Mouse (Mus musculus) ovary, adult 2 months (tissue): Measurements from ENCODE around the gene Apoa1. TPM values are rescaled to one million over a fixed set of nuclear protein-coding genes. Genes with fewer than 3 reads are reported as not detected.

Experiments used
- polyA plus RNA-seq: library from polyadenylated mRNA; depleted of rRNA; stranded (reverse); fragments of >200 nt; gene quantifications from 2 replicates; pipeline ENCODE4 v1.2.3, GENCODE M21; 2012; rRNA removed

The Apoa1 gene
- polyA plus RNA-seq, result 45.3 and 66.3 TPM in 2 replicates

GRCm38 (mm10) chr9:46228491-46228890, at the start of gene Apoa1:
Gene Apoa1, plus strand, starts transcription at chr9:46228580.

GRCm38 (mm10) chr9:46235596-46235648, 7.0 kb downstream of the Apoa1 start, which contains the start of gene Apoc3:
Gene Apoc3, minus strand, starts transcription at chr9:46235636.

DNA sequence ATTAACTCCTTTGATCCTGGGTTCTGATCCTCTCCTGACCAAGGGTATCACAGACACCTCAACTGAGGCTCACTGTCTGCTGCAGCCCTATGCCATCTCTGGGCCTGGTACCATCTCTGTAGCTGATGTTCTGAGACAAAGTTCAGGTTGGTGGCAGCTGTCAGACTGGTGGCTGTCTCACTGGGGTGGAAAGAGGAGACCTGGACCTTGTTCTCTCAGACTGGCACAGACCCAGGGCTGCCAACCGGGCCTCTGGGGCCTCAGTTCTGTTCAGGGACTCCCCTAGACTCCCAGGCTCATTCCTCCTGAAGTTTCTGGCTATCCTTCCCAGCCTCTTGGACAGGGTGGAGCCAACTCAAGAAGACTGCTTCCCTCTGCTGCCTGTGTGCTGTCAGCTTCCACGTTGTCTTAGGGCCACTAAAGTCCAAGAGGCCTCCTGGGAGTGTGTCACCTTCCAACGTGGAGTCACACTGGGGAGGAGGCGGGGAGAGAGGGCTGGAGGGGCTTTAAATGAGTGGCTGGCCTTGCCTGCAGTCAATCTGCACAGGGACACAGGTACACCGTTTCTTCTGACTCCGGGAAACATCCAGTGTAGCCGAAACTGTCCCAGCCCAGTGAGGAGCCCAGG, 12.3 kb downstream of the Apoa1 start, which contains the start of gene Apoa4:
Gene Apoa4 (plus strand): TSS at position 171 of the 628 bp plus-strand sequence.

DNA sequence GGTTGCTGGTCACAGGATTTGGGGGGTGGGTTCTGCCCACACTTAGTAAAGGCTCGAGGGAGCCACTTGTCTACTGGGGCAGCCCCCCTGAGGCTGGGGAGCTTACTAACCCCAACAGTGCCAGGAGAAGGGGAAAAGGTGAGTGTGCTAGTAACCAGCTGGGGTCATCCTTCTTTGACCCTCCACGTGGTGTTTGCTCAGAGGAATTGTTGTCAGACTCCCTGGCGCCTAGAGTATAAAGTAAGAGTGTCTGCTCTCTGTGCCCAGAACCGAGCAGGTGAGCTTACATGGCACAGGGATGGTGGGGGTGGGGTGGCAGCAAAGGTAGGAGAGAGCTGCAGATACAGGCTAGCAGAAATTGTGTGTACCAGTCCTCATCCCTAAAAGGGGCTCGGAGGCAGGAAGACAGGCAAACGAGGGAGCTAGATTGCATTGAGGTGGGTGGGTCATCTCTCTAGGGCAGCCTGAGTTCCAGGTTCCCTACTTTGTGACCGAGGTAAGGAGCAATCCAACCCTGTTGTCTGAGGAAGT, 40.0 kb downstream of the Apoa1 start, which contains the start of gene Apoa5:
Gene Apoa5 (plus strand): TSS at position 291 of the 531 bp plus-strand sequence.

DNA sequence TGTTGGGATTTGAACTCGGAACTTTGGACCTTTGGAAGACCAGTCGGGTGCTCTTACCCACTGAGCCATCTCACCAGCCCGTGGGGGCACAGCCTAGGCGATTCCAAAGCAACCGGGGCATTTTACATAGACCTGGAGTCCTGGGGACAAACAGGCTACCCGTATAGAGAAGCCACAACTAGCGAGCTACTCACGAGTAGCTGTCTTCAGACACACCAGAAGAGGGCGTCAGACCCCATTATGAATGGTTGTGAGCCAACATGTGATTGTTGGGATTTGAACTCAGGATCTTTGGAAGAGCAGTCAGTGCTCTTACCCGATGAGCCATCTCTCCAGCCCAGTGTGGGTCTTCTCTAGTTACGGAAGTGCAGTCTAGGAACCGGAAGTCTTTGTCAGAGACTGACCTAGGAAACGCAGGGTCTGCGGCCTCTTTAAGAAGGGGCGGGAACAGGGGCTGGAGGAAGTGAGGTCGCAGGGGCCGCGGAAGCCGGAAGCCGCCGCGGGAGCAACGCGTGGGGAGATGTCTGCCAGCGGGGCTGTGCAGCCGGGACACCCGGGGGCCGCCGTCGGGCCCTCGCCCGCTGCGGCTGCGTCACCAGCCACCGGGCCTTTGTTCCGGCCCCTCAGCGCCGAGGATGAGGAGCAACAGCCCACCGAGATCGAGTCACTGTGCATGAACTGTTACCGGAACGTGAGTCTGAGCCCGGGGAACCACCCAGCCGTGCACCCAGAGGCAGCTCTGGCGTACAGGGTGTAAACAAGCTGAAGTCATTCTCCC, 44.5 kb downstream of the Apoa1 start, which contains the start of gene Zpr1:
Gene Zpr1 (plus strand): TSS at position 388 of the 778 bp plus-strand sequence.

Other genes starting within 250 kb of the Apoa1 start
- 25.8 and 78.4 TPM in 2 replicates for gene Pafah1b2, start 215.9 kb upstream of the Apoa1 start, polyA plus RNA-seq
- gene Sik3, start 215.8 kb upstream of the Apoa1 start, polyA plus RNA-seq, result 19.1 and 27.3 TPM in 2 replicates
- 7.2 and 21.7 TPM in 2 replicates for gene Apoc3, start 7.1 kb downstream of the Apoa1 start, polyA plus RNA-seq
- gene Apoa4, start 12.1 kb downstream of the Apoa1 start, polyA plus RNA-seq, result 71.0 and 101 TPM in 2 replicates
- gene Apoa5, start 40.1 kb downstream of the Apoa1 start, polyA plus RNA-seq, result 1.0 and 1.4 TPM in 2 replicates
- 30.1 and 44.3 TPM in 2 replicates for gene Zpr1, start 44.5 kb downstream of the Apoa1 start, polyA plus RNA-seq
- 11.8 and 14.7 TPM in 2 replicates for gene Bud13, start 54.4 kb downstream of the Apoa1 start, polyA plus RNA-seq
- not detected in 2 replicates for gene 4931429L15Rik, start 91.4 kb downstream of the Apoa1 start, polyA plus RNA-seq